Mouse (Mus musculus) E14TG2a.4 (cell line): Measurements from ENCODE around the gene Slc9a5.

Experiments
- CTCF ChIP-seq: conservative IDR thresholded peaks from 2 replicates; pipeline ENCODE4 v1.5.1; 2014; ENCODE audit warnings: low read length
- NANOG ChIP-seq: IDR thresholded peaks from 2 replicates; pipeline ENCODE4 v1.6.1; 2014; ENCODE audit warnings: borderline replicate concordance, low read length, mixed read lengths
- POU5F1 ChIP-seq: IDR thresholded peaks from 2 replicates; pipeline ENCODE4 v1.6.1; 2014; ENCODE audit warnings: low read length, borderline replicate concordance

- no peak for TF ChIP-seq CTCF
- no peak for TF ChIP-seq POU5F1
- TF ChIP-seq NANOG: no peak
Observed at GRCm38 (mm10) chr8:105341399-105341798, 7.2 kb upstream of the Slc9a5 start.
